Mouse (Mus musculus) intestine, embryonic 16.5 days (tissue): Measurements from ENCODE around the gene Agpat1. TPM values are rescaled to one million over a fixed set of nuclear protein-coding genes. Genes with fewer than 3 reads are reported as not detected.

Source experiments
- ATAC-seq: fragments of 200-750 bp; cut with Nextera tagmentation; 2 replicates; pipeline ENCODE4 v1.8.0; 2017; ENCODE audit warnings: moderate TSS enrichment, moderate library complexity
- H3K27ac ChIP-seq: fragments of 300-500 bp; sonication (generic); 2 replicates; pipeline ENCODE4 v1.5.1; 2014; ENCODE audit warnings: mild to moderate bottlenecking, low read length
- H3K27me3 ChIP-seq: fragments of 300-500 bp; sonication (generic); replicated peaks from 2 replicates; pipeline ENCODE4 v1.6.1; 2014; ENCODE audit warnings: low read length, control low read depth, mixed read lengths; ENCODE audit not compliant: control insufficient read depth, insufficient read depth
- H3K36me3 ChIP-seq: fragments of 300-500 bp; sonication (generic); 2 replicates; pipeline ENCODE4 v1.6.1; 2014; ENCODE audit warnings: low read length, control low read depth; ENCODE audit not compliant: control insufficient read depth, insufficient read depth
- H3K4me1 ChIP-seq: fragments of 300-500 bp; sonication (generic); 2 replicates; pipeline ENCODE4 v1.6.1; 2014; ENCODE audit warnings: low read length, control low read depth, mixed read lengths; ENCODE audit not compliant: control insufficient read depth, insufficient read depth
- H3K4me2 ChIP-seq: fragments of 300-500 bp; sonication (generic); 2 replicates; pipeline ENCODE4 v1.6.1; 2014; ENCODE audit warnings: low read depth, low read length, control low read depth
- H3K4me3 ChIP-seq: fragments of 300-500 bp; sonication (generic); 2 replicates; pipeline ENCODE4 v1.5.1; 2014; ENCODE audit warnings: mild to moderate bottlenecking, low read length
- H3K9ac ChIP-seq: fragments of 300-500 bp; sonication (generic); 2 replicates; pipeline ENCODE4 v1.6.1; 2014; ENCODE audit warnings: low read depth, low read length
- H3K9me3 ChIP-seq: fragments of 300-500 bp; sonication (generic); 2 replicates; pipeline ENCODE4 v1.6.1; 2016; ENCODE audit warnings: low read length, control low read depth; ENCODE audit not compliant: control insufficient read depth
- WGBS: fragments of 180-500 bp; shearing (Covaris S2); extraction: QIAGEN DNeasy Blood & Tissue Kit; methylation state at CpG from one replicate; pipeline ENCODE4 v1.1.7; 2014; 5-methylcytosine and 5-hydroxymethylcytosine counted together
- polyA plus RNA-seq: library from polyadenylated mRNA; unstranded; fragments of >200 nt; fragmentation: Nextera tagmentation; extraction: Ambion mirVana; gene quantifications from 2 replicates; pipeline ENCODE4 v1.2.1, GENCODE M21; 2015

Gene Agpat1
- polyA plus RNA-seq, 1 experiment from 2014 or later: 61.8 TPM

DNA sequence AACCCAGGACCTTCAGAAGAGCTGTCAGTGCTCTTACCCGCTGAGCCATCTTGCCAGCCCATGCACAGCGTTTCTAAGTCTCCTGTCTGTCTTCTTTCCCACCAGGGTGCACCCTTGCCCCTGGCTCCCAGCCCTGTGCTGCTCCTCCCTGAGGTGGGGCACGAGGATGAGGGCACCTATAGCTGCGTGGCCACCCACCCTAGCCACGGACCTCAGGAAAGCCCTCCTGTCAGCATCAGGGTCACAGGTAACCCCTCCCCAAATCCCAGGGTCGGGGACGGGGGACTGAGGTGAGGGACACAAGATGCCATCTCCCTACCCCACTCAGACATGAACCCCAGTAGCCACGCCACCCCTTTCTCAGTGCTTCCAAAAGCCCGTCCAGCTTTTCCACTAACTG is 4.2 kb upstream of the Agpat1 start:
- no peak for ATAC-seq
- Histone ChIP-seq H3K9ac (peak overlapping the region; percentile 10; the same call in 1 of the 2 replicates), H3K4me2 (no peak overlapping the region), H3K27ac (no peak overlapping the region), H3K27me3 (no peaks in the 10 kb centered on the region), H3K4me1 (peaks cover 27% of the 10 kb centered on the region), H3K4me3 (no peak overlapping the region), H3K36me3 (peaks cover 16% of the 10 kb centered on the region), H3K9me3 (no peaks in the 10 kb centered on the region)
- WGBS: 77% methylated on average over 9 of the region's 9 CpGs

DNA sequence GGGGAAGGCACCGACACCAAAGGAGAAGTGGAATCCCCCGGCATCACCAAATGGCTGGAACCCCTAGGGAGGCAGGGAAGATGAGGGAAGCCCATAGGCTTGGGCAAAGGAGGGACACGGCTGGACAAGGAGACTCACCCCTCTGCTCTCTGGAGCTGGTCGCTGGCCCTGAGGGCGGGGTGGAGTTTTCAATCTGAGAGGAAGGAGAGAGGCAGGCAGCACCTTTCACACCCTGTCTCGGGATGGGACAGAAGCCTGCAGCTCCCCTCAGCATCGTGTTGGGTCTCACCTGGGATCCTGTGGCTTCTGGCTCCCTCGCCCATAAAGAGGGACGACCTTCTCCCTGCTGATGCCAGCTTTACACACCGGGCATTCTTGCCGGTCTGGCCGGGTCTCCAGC is 2.3 kb upstream of the Agpat1 start:
- Histone ChIP-seq H3K4me3 (no peak overlapping the region), H3K27ac (no peak overlapping the region), H3K27me3 (no peaks in the 10 kb centered on the region), H3K9ac (no peak overlapping the region), H3K9me3 (no peaks in the 10 kb centered on the region), H3K4me1 (peaks cover 33% of the 10 kb centered on the region), H3K36me3 (peaks cover 7% of the 10 kb centered on the region), H3K4me2 (peak overlapping the region; percentile 66; the same call in 1 of the 2 replicates)
- 88% methylated on average over 12 of the region's 12 CpGs for WGBS
- ATAC-seq: no peak

DNA sequence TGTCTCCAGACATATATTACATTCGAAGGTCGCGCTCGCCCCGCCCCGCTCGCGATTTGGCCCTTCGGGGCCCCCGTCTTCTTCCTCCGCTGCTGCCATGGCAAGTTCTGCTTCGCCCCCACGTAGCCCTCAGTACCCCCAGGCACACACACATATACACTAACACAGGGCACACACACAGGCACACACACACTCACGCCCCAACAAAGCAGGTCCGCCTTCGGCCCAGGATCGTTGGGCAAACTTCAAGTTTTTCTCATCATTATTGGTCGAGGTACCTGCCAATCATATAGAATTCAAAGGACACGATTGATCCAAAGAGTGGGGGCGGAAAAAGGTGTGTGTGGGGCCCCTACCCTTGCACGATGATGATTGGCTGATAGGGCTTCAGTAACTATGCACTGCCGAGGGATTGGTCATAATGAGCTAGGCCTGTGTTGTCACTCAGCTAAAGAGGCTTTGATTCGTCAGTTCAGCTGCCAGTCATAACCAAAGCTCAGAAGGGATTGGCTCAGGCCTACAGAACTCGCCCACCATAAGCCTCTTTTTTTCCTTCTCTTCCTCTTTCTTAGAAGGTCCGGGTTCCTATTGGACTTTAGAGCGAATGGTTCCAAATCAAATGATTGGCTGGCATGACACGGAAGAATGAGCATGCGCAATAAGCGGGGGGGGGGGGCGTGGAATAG is 544 bp upstream of the Agpat1 start, which contains the start of gene Rnf5:
TSS of gene Rnf5 (minus strand) at position 316 of the 686 bp plus-strand sequence.
- WGBS: under 1% methylated on average over 30 of the region's 30 CpGs
- Histone ChIP-seq H3K36me3 (peaks cover 7% of the 10 kb centered on the region), H3K9ac (peak within 1 kb of the TSS; percentile 99), H3K4me3 (peak within 1 kb of the TSS; percentile 89), H3K9me3 (no peaks in the 10 kb centered on the region), H3K27me3 (no peaks in the 10 kb centered on the region), H3K27ac (peak within 1 kb of the TSS; percentile 92), H3K4me2 (peak within 1 kb of the TSS; percentile 68), H3K4me1 (peaks cover 34% of the 10 kb centered on the region)
- peak; percentile 96 for ATAC-seq

DNA sequence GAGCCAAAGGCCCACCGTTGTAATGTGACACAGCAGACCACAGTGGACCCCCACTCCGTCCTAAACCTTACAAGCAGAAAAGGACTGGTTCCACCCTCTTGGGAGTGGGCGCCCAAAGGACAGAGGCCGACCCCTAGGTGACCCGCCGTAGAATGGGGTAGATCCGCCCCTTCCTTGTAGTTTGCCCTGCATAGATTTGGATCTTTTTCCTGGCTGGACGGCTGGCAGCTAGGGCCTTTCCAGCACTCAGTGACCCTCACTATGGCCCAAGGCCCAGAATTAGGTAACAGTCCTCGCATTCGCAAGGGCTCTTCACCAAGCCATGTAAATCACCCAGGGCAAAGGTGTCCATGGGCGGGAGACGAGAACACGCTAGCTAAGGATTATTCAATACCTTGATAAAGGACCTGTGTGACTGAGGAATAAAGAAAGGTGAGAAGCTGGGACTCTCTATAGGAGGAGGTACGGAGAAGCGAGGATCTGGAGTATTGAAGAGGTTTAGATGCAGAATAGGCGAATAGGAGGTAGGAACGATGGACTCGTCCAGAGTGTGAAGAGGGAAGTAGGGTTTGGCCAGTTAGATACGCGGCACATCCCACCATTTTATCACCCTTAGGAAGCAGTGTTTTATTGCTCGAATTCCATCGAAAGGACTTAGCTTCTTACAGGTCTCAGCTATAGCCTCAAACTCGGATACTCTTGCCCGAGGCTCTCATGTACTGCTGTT is 612 bp downstream of the Agpat1 start:
- Histone ChIP-seq H3K36me3 (peaks cover 7% of the 10 kb centered on the region), H3K9ac (peak overlapping the region; percentile 99), H3K27ac (peak overlapping the region; percentile 92), H3K4me3 (peak overlapping the region; percentile 89), H3K4me2 (peak overlapping the region; percentile 68), H3K4me1 (peaks cover 39% of the 10 kb centered on the region), H3K9me3 (no peaks in the 10 kb centered on the region), H3K27me3 (no peaks in the 10 kb centered on the region)
- WGBS: 9% methylated on average over 24 of the region's 24 CpGs
- ATAC-seq: no peak

DNA sequence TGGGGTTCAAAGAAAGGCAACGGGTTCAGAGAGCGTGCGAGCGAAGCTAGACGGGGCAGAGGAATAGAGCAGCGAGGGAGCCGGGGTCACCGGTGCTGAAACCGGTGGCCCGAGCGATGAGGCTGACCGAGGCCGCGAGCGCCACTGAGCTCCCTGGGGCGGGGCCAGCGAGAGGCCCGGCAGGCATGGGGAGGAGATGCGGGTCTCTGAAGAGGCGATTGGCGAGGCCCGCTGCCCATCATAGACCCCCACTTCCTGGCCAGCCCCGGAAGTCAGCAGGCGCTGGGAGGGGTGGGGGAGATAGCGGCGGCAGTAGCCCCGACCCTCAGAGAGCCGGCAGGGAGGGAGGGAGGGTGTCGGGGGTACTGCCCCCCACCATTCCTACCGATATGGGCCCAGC is 1.5 kb downstream of the Agpat1 start:
- 1% methylated on average over 27 of the region's 30 CpGs for WGBS

DNA sequence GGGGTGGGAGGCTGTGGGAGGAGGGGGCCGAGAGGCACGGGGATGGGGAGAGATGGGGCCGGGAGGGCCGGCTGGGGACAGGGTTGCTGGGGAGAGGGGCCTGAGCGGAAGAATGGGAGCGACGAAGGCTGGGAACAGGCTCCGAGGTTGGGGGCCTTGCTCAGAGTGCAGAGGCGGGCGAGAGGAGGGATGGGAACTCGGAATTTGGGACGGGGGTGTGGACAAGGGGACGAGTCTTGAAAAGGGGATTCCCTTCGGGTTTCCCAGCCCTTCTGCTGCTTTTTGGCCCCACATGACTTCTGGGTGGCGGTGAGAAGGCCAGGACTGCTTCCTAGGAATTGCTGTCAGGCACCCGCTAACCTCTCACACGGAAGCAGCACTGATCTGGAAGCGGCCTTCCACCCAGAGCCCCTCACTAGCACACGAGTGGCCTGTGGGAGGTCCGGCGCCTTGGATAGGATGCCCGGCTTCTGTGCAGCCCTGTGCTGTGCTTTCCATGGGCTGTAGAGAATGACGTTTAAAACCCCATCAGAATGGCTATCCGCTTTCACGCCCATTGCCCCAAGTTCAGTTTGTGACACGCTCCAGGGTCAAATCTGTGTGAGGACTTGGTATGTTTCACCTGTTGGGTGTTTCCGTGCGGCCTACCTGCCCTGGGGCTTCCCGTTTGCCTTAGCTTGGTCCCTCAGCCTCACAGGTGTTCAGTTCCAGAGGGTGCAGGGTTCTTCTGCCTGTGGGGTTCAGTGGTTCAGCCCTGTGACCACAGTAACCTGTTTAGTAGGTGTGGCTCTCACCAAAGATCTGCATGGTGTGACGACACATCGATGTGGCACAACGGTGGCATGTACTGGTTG is 2.4 kb downstream of the Agpat1 start:
- H3K4me1 ChIP-seq: peaks cover 39% of the 10 kb centered on the region
- peak overlapping the region; percentile 99 for H3K9ac ChIP-seq
- H3K36me3 ChIP-seq: 0 out of 2 replicates have a peak, but pooled peaks cover 4% of the 10 kb centered on the region
- peak overlapping the region; percentile 89 for H3K4me2 ChIP-seq
- H3K27me3 ChIP-seq: no peaks in the 10 kb centered on the region
- no peak for ATAC-seq
- H3K4me3 ChIP-seq: peak overlapping the region; percentile 89
- H3K27ac ChIP-seq: peak overlapping the region; percentile 89
- no peaks in the 10 kb centered on the region for H3K9me3 ChIP-seq
- 10% methylated on average over 31 of the region's 32 CpGs for WGBS

More for the DNA sequence above, 1.5 kb downstream of the Agpat1 start:
- Histone ChIP-seq H3K27me3 (no peaks in the 10 kb centered on the region), H3K27ac (peak overlapping the region; percentile 92), H3K4me2 (peak overlapping the region; percentile 89), H3K9me3 (no peaks in the 10 kb centered on the region), H3K4me1 (peaks cover 39% of the 10 kb centered on the region), H3K36me3 (peaks cover 6% of the 10 kb centered on the region; the same call in 1 of the 2 replicates), H3K4me3 (peak overlapping the region; percentile 89), H3K9ac (peak overlapping the region; percentile 99)
- ATAC-seq: peak; percentile 44

DNA sequence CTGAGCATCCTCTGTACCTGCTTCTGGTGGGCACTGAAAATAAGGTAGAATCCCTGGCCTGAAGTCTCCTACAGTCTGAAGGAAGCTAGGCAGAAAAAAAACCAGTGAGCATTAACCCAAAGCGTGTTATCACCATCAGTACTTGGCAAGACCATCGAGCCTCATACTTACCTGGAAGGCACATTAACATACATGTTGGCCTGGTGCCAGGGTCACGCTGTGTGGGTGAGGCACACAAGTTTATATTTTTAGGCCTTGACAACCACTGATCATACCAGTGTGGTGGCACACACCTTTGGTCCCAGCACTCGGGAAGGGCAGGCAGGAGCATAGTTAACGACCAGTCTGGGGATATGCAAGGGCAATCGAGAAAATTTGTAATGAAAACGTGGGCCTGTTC is 3.9 kb downstream of the Agpat1 start:
- Histone ChIP-seq H3K36me3 (peaks cover 8% of the 10 kb centered on the region; the same call in 1 of the 2 replicates), H3K27ac (no peak overlapping the region), H3K4me3 (no peak overlapping the region), H3K27me3 (no peaks in the 10 kb centered on the region), H3K4me2 (no peak overlapping the region), H3K9me3 (no peaks in the 10 kb centered on the region), H3K9ac (0 out of 2 replicates have a peak overlapping the region, but pooled peaks have one; percentile 18), H3K4me1 (peaks cover 30% of the 10 kb centered on the region)
- WGBS: 81% methylated on average over 7 of the region's 7 CpGs
- no peak for ATAC-seq

DNA sequence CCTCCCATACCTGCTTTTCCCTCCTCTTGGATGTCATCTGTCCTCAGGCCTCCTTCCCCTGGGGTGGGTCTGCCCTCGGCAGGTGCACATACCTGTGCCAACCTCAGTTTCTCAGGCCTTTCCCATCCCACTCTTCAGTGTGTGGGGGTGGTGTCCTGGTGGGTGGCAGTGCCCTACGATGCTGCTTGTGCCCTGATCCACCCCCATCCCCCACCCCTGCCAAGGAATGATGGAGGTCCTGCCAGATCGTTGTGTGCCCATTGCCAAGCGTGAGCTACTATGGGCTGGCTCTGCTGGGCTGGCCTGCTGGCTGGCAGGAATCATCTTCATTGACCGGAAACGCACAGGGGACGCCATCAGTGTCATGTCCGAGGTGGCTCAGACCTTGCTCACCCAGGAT is 7.0 kb downstream of the Agpat1 start:
- WGBS: 91% methylated on average over 8 of the region's 8 CpGs
- Histone ChIP-seq H3K27ac (no peak overlapping the region), H3K9ac (no peak overlapping the region), H3K4me3 (no peak overlapping the region), H3K36me3 (peaks cover 9% of the 10 kb centered on the region; the same call in 1 of the 2 replicates), H3K4me1 (peaks cover 23% of the 10 kb centered on the region), H3K27me3 (no peaks in the 10 kb centered on the region), H3K9me3 (no peaks in the 10 kb centered on the region), H3K4me2 (no peak overlapping the region)
- no peak for ATAC-seq
